Mouse (Mus musculus) heart, embryonic 14.5 days (tissue): Measurements from ENCODE around the gene Xylt1. TPM values are rescaled to one million over a fixed set of nuclear protein-coding genes. Genes with fewer than 3 reads are reported as not detected.

Experiments used
- ATAC-seq: fragments of 200-750 bp; cut with Nextera tagmentation; 2 replicates; pipeline ENCODE4 v1.8.0; 2017; ENCODE audit warnings: low read depth, moderate TSS enrichment; ENCODE audit not compliant: insufficient number of reproducible peaks, insufficient read depth, low FRiP score
- H3K27ac ChIP-seq, 2 experiments: fragments of 200-500 bp in 1 of 2; fragments of 300-500 bp in 1 of 2; sonication (generic) in 1 of 2; replicated peaks in 1 of 2; 2 replicates each; pipeline ENCODE4 v1.5.1; 2012 to 2014; ENCODE audit warnings: low read depth in 2 of 2, low read length in 2 of 2, control low read depth in 1 of 2, mild to moderate bottlenecking in 1 of 2, mixed read lengths in 1 of 2; ENCODE audit not compliant: control insufficient read depth in 1 of 2, insufficient read depth in 1 of 2
- H3K27me3 ChIP-seq: fragments of 300-500 bp; sonication (generic); 2 replicates; pipeline ENCODE4 v1.6.1; 2014; ENCODE audit warnings: mild to moderate bottlenecking, low read length, control low read depth; ENCODE audit not compliant: control insufficient read depth, insufficient read depth
- H3K36me3 ChIP-seq: fragments of 300-500 bp; sonication (generic); 2 replicates; pipeline ENCODE4 v1.6.1; 2014; ENCODE audit warnings: mild to moderate bottlenecking, control low read depth, low read length, mixed read lengths; ENCODE audit not compliant: control insufficient read depth, insufficient read depth
- H3K4me1 ChIP-seq, 2 experiments: fragments of 200-500 bp in 1 of 2; fragments of 300-500 bp in 1 of 2; sonication (generic) in 1 of 2; 2 replicates each; pipeline ENCODE4 v1.6.1; 2012 to 2014; ENCODE audit warnings: low read length in 2 of 2, control low read depth in 1 of 2, mixed read lengths in 1 of 2; ENCODE audit not compliant: control insufficient read depth in 2 of 2, insufficient read depth in 2 of 2
- H3K4me2 ChIP-seq: fragments of 300-500 bp; sonication (generic); 2 replicates; pipeline ENCODE4 v1.6.1; 2014; ENCODE audit warnings: mild to moderate bottlenecking, low read length
- H3K4me3 ChIP-seq, 2 experiments: fragments of 200-500 bp in 1 of 2; fragments of 300-500 bp in 1 of 2; sonication (generic) in 1 of 2; 2 replicates each; pipeline ENCODE4 v1.5.1; 2012 to 2014; ENCODE audit warnings: low read length in 2 of 2, mild to moderate bottlenecking in 2 of 2, control low read depth in 1 of 2, low read depth in 1 of 2, moderate library complexity in 1 of 2; ENCODE audit not compliant: control insufficient read depth in 1 of 2, insufficient read depth in 1 of 2
- H3K9ac ChIP-seq: fragments of 300-500 bp; sonication (generic); 2 replicates; pipeline ENCODE4 v1.6.1; 2014; ENCODE audit warnings: mild to moderate bottlenecking, low read length
- H3K9me3 ChIP-seq: fragments of 300-500 bp; sonication (generic); 2 replicates; pipeline ENCODE4 v1.6.1; 2016; ENCODE audit warnings: low read length, control low read depth; ENCODE audit not compliant: control insufficient read depth
- WGBS: fragments of 180-500 bp; shearing (Covaris S2); extraction: QIAGEN DNeasy Blood & Tissue Kit; methylation state at CpG from one replicate; pipeline ENCODE4 v1.1.7; 2014; 5-methylcytosine and 5-hydroxymethylcytosine counted together
- polyA plus RNA-seq: library from polyadenylated mRNA; unstranded; fragments of >200 nt; fragmentation: Nextera tagmentation; extraction: Ambion mirVana; gene quantifications from 2 replicates; pipeline ENCODE4 v1.2.1, GENCODE M21; 2014

The Xylt1 gene
- polyA plus RNA-seq: 1.6 and 2.0 TPM in 2 replicates

DNA sequence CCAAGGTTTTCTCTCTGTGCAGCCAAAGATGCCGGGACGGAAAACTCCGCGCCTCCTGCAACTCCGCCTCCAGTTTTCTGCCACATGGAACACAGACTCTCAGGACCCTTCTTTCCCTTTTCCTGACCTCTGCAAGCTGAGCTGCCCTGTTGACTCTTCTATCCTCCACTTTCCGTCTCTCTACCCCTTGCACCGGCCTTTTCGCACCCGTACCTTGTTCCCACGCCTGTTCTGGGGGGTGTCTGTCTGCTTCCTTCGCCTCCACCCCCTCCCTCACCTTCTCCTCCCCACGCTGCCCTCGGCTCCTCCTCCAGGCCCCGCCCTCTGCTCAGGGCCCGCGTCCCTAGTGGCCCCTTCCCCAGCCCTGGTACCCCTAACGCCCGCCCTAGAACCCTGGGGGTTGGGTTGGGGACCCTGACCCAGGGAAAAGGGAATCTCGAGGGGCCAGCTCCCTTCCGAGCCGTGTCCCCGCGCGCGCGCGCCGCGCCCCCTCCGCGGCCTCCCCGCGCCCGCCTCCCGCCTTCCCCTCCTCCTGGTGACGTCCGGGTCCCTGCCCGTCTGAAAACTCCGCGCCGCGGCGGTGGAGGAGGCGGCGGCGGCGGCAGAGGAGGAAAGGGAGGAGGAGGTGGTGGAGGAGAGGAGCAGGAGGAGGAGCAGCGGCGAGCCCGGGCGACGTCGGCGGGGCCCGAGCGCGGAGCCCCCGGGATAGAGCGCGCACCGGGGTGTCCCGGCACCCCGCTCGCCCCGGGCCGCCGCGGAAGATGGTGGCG lies at the start of gene Xylt1:
TSS of gene Xylt1 (plus strand) at position 562 of the 770 bp plus-strand sequence.
- 0% methylated on average over 42 of the region's 69 CpGs for WGBS
- no peaks in the 10 kb centered on the region for H3K9me3 ChIP-seq
- peak; percentile 79 for ATAC-seq
- H3K36me3 ChIP-seq: no peaks in the 10 kb centered on the region
- H3K4me2 ChIP-seq: peak within 1 kb of the TSS; percentile 94
- H3K27ac ChIP-seq: peak within 1 kb of the TSS; percentile 17 to 59; a peak in 3 of 4 replicates
- peaks cover 14 to 15% of the 10 kb centered on the region in 2 experiments for H3K4me1 ChIP-seq
- peak within 1 kb of the TSS; percentile 65 to 75 for H3K4me3 ChIP-seq
- H3K9ac ChIP-seq: peak within 1 kb of the TSS; percentile 85
- H3K27me3 ChIP-seq: 0 out of 2 replicates have a peak, but pooled peaks cover 6% of the 10 kb centered on the region

GRCm38 (mm10) chr7:117333936-117334335 lies 46.8 kb upstream of the Xylt1 start:
- no peaks in the 10 kb centered on the region for H3K27me3 ChIP-seq
- H3K4me1 ChIP-seq: no peaks in the 10 kb centered on the region
- ATAC-seq: no peak
- no peaks in the 10 kb centered on the region for H3K9me3 ChIP-seq
- no peaks in the 10 kb centered on the region for H3K36me3 ChIP-seq
- H3K9ac ChIP-seq: no peak overlapping the region
- no peak overlapping the region for H3K4me2 ChIP-seq
- H3K27ac ChIP-seq: no peak overlapping the region
- 75% methylated on average over 5 of the region's 5 CpGs for WGBS
- no peak overlapping the region for H3K4me3 ChIP-seq

DNA sequence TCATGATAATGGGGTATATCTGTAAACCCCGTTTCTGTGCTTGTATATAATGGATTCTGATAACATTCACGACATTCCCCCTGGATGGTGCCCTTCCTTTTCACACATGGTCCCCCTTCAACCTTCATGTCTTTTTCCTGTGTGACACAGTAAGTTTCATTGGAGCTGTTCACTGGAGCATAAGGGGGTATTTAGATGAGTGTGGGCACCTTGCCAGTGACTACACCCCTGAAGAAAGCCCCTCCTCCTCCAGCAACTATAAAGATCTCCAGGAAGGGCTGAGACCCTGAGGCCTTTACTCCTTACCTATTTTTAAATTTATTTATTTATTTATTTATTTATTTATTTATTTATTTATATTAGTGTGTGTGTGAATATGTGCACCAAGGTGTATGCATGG lies 24.5 kb upstream of the Xylt1 start:
- Histone ChIP-seq H3K9ac (no peak overlapping the region), H3K27me3 (no peaks in the 10 kb centered on the region), H3K36me3 (no peaks in the 10 kb centered on the region), H3K9me3 (no peaks in the 10 kb centered on the region), H3K4me1 (peaks cover 4 to 14% of the 10 kb centered on the region in 2 experiments; a peak in 3 of 4 replicates), H3K27ac (no peak overlapping the region), H3K4me2 (no peak overlapping the region), H3K4me3 (no peak overlapping the region)
- no peak for ATAC-seq
- 75% methylated on average over 2 of the region's 2 CpGs for WGBS

GRCm38 (mm10) chr7:117357425-117358194 lies 23.2 kb upstream of the Xylt1 start:
- H3K36me3 ChIP-seq: no peaks in the 10 kb centered on the region
- H3K27ac ChIP-seq: peak overlapping the region; percentile 48 to 51
- WGBS: 39% methylated on average over 6 of the region's 6 CpGs
- peaks cover 4 to 14% of the 10 kb centered on the region in 2 experiments; a peak in 3 of 4 replicates for H3K4me1 ChIP-seq
- H3K4me3 ChIP-seq: no peak overlapping the region
- no peaks in the 10 kb centered on the region for H3K27me3 ChIP-seq
- no peak overlapping the region for H3K9ac ChIP-seq
- no peak for ATAC-seq
- no peaks in the 10 kb centered on the region for H3K9me3 ChIP-seq
- H3K4me2 ChIP-seq: no peak overlapping the region

DNA sequence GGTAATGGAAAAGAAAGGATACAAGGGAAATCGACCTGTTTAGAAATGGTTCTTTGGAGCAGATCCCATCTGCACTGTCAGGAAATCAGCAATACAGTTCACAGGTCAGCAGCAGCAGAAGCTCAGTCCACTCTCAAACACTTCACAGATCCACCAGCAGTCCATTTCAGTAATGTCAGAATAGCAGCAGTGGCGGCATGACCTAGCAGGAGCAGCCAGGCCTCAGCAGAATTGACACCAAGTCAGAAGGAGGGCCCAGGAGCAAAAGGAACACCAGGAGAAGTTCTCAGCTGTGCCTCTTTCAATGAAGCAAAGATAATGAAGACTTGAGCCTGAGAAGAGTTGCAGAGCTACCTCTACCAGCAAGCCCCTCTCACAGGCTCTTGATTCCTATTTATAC lies 19.5 kb upstream of the Xylt1 start:
- Histone ChIP-seq H3K27ac (no peak overlapping the region), H3K9me3 (no peaks in the 10 kb centered on the region), H3K4me2 (no peak overlapping the region), H3K4me3 (no peak overlapping the region), H3K27me3 (no peaks in the 10 kb centered on the region), H3K4me1 (peaks cover 2 to 11% of the 10 kb centered on the region in 2 experiments; a peak in 3 of 4 replicates), H3K36me3 (no peaks in the 10 kb centered on the region), H3K9ac (no peak overlapping the region)
- ATAC-seq: no peak
- WGBS: 76% methylated on average over 2 of the region's 2 CpGs

DNA sequence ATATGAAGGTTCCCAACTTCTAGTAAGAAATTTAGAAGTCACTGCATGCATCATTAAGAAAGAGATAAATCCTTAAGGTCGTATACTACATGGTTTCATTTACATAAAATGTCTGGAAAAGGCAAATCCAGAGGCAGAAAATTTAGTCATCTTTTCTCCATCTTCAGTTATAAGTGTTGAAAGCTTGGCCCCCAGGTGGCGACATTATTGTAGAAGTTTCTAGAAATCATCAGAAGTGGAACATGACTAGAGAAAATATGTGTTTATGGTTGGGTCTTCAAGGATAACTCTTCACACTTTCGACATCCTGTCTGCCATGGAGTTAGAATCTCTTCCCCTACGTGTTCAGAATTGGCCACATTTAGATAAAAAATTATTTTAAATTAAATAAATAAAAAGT lies 18.3 kb upstream of the Xylt1 start:
- Histone ChIP-seq H3K36me3 (no peaks in the 10 kb centered on the region), H3K4me2 (no peak overlapping the region), H3K4me3 (no peak overlapping the region), H3K4me1 (peaks cover under 1 to 6% of the 10 kb centered on the region in 2 experiments; a peak in 3 of 4 replicates), H3K27me3 (no peaks in the 10 kb centered on the region), H3K9ac (no peak overlapping the region), H3K9me3 (no peaks in the 10 kb centered on the region), H3K27ac (no peak overlapping the region)
- WGBS: 78% methylated on average over 4 of the region's 4 CpGs
- no peak for ATAC-seq

DNA sequence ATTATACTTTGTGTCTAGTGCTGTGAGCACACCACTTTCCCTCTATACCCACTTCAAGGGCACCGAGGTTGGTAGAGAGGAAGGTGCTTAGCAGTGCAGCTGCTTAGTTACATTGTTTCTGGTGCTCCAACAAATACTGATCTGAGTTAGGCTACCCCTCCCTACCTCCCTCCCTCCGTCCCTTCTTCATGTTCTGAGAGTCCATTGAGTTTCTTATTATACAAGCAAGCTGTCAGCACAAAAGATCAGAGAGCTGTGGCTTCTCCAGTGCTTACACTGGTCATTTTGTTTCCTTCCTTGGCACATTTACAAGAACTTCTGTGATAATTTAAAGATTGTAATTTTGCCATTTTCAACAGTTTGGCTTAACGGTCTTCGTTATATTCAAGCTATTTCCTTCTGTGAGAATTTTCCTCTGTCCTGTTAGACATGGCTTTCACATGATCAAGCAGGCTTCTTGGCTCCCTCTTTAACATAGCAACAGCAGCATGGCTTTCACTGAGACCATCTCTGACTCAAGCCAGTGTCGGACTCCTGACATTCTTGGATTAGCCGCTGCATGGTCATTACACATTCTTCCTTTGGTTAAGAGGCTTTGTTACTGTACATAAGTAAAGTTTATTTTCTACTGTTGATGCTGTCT lies 12.0 kb upstream of the Xylt1 start:
- Histone ChIP-seq H3K36me3 (no peaks in the 10 kb centered on the region), H3K27ac (peak overlapping the region; percentile 15 to 44; a peak in 2 of 4 replicates), H3K4me1 (peaks cover 3% of the 10 kb centered on the region in 2 experiments; a peak in 2 of 4 replicates), H3K4me2 (no peak overlapping the region), H3K4me3 (no peak overlapping the region), H3K9ac (no peak overlapping the region), H3K27me3 (no peaks in the 10 kb centered on the region), H3K9me3 (no peaks in the 10 kb centered on the region)
- 45% methylated on average over 6 of the region's 6 CpGs for WGBS
- no peak for ATAC-seq
